Mouse (Mus musculus): Measurements from ENCODE around the gene Lmtk3. TPM values are rescaled to one million over a fixed set of nuclear protein-coding genes. Genes with fewer than 3 reads are reported as not detected.
A peak's percentile ranks its signal among the peaks of the same experiment; 100 is the strongest.

Lmtk3 gene
- total RNA-seq (2021), result 100 to 1,000 TPM; 229 to 237 TPM
- long read RNA-seq, experiment 1, partial matches to known transcripts, result 5 of 7 reads
- long read RNA-seq, experiment 1, other reads (novel, unspliced or antisense), result 2 of 7 reads
- long read RNA-seq, experiment 2, partial matches to known transcripts, result 4 of 6 reads
- long read RNA-seq, experiment 2, other reads (novel, unspliced or antisense), result 2 of 6 reads

GRCm38 (mm10) chr7:45783511-45784091 is at the start of gene Lmtk3:
Lmtk3 (plus strand) TSS chr7:45783738.
- DNase-seq (ENCODE audit: low spot score in 2 of 2), result peak; percentile 74 to 87

DNA sequence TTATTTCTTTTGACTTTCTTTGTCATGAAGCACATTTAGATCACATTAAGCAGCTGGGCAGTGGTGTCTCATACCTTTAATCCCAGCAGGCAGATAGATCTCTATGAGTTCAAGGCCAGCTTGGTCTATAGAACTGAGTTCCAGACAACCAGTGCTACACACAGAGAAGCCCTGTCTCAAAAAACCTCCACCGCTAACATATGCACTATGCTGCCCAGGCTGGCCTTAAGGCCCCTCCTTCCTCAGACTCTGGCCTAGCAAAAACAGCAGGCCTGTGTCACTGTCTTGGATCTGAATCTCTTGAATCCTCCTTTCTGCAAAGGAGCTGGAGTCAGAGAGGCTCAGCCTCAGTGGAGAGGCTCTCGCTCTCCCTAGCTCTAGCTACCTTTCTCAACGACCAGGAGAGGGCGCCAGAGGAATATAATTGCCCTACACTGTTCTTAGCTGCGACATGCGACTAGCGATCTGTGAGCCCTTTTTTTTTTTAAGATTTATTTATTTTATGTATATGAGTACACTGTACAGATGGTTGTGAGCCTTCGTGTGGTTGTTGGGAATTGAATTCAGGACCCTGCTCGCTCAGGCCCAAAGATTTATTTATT is 44.3 kb upstream of the Lmtk3 start:
- DNase-seq (ENCODE audit: low spot score in 2 of 2), result peak; percentile 90 to 93

DNA sequence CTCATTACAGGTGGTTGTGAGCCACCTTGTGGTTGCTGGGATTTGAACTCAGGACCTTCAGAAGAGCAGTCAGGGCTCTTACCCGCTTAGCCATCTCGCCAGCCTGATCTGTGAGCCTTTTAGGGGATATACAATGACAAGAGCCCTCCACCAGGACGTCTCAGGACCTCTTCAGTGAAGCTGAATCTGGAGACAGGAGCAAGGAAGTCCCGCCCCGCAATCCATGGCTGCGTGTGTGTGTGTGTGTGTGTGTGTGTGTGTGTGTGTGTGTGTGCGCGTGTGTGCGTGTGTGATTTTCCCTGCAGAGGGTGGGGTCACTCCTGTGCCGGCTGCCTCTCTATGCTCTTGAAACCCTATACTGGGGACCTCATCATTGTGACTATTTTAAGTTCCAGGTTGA is 43.7 kb upstream of the Lmtk3 start:
- DNase-seq (ENCODE audit: low spot score in 2 of 2), result no peak

GRCm38 (mm10) chr7:45741308-45741707 is 42.2 kb upstream of the Lmtk3 start:
- DNase-seq (ENCODE audit: low spot score in 2 of 2), result peak in 1 of 2 experiments; percentile 20

GRCm38 (mm10) chr7:45741777-45742176 is 41.8 kb upstream of the Lmtk3 start:
- DNase-seq (ENCODE audit: low spot score in 2 of 2), result peak in 1 of 2 experiments; percentile 34

DNA sequence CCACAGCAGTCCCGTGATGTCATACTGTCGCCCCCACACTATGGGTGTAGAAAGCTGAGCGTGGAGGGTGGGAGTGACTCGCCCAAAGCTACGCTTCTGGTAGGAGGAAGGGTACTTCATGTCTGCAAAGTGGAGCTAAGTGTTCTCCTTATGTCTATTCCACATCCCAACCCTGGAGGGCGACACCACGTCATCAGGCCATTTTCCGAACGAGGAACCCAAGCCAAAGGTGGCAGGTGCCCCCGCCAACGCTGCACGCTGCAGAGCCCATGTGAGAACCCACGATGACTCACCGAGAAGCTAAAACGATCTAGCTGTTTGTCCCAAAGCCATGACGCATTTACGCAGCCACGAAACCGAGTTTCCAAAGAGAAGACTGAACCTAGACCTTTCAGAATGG is 41.2 kb upstream of the Lmtk3 start:
- DNase-seq (ENCODE audit: low spot score in 2 of 2), result peak; percentile 86 to 87

GRCm38 (mm10) chr7:45744387-45744786 is 39.2 kb upstream of the Lmtk3 start:
- peak; percentile 70 to 82 for DNase-seq (ENCODE audit: low spot score in 2 of 2)

- DNase-seq (ENCODE audit: low spot score in 2 of 2), result no peak
Measured at GRCm38 (mm10) chr7:45746518-45746917, 37.0 kb upstream of the Lmtk3 start.

- no peak for DNase-seq (ENCODE audit: low spot score in 2 of 2)
Measured at GRCm38 (mm10) chr7:45747450-45747849, 36.1 kb upstream of the Lmtk3 start.

DNA sequence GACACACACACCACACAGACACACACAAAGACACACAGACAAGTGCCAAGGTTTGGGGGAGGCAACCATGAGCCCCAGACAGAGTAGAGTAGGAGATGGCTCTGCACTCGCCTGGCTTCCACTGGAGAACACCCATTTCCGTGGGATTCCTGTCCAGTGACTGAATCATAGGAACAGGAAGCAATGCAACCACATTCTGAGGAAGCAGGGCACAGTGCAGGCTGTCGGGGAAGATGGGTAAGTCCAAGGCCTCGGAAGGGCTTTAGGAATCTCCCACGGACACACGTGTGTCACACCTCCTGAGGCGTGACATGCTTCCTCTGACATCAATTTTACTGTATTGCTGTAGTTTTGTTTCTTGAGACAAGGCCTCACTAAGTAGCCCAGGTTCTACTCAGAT is 35.4 kb upstream of the Lmtk3 start:
- DNase-seq (ENCODE audit: low spot score in 2 of 2), result no peak

DNA sequence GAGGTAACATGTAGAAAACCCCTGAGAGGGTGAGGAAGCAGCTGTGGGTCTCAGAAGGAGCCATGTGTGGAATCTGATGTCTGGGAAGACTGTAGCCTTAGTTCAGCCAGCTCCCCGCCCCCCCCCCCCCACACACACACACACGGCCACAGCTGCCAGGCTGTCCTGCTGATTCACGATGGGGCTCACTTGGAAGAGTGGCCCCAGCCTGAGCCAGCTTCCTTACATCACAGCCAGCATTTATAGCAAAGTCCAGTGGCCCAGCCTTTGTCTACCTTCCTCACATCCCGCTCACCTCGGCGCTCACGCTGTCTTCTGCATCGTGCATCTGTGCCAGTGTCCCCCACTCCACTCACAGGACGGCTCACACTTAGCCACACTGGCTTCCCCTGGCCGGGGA is 34.1 kb upstream of the Lmtk3 start:
- DNase-seq (ENCODE audit: low spot score in 2 of 2), result no peak

DNA sequence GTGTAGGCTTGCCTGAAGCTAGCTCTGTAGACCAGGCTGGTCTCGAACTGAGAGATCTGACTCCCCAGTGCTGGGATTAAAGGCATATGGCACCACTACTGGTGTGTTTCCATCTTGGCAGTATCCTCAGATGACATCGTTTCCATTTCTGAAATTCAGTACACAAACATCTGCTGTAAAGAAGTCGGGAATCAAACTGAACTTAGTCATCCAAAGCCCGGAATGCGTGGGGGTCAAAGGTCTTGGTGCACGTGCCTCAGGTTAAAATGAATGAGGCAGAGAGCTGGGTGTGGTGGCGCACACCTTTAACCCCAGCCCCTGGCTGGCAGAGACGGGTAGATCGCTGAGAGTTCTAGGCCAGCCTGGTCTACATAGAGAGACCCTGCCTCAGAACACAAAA is 33.4 kb upstream of the Lmtk3 start:
- DNase-seq (ENCODE audit: low spot score in 2 of 2), result no peak

GRCm38 (mm10) chr7:45755703-45756102 is 27.8 kb upstream of the Lmtk3 start:
- DNase-seq (ENCODE audit: low spot score in 2 of 2), result no peak

- DNase-seq (ENCODE audit: low spot score in 2 of 2), result no peak
Measured at GRCm38 (mm10) chr7:45759400-45759799, 24.1 kb upstream of the Lmtk3 start.

DNA sequence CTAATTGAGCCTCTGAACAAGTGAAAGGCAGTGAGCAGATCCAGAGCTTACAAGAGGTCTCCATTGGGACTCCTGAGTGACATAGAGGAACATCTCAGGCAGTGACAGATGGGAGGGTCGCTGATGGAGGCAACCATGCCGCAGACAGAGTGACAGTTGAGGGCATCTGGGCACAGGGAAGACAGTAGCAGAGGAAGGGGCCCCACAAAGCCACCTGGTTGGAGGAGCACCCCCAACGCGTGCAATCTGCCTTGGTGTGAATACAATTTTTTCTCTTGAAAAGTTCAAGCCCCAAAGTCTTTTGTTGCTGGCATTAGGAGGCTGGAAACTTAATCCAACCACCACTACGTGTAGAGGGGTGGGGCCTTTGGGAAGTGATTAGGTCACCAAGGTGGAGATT is 23.4 kb upstream of the Lmtk3 start:
- DNase-seq (ENCODE audit: low spot score in 2 of 2), result no peak

DNA sequence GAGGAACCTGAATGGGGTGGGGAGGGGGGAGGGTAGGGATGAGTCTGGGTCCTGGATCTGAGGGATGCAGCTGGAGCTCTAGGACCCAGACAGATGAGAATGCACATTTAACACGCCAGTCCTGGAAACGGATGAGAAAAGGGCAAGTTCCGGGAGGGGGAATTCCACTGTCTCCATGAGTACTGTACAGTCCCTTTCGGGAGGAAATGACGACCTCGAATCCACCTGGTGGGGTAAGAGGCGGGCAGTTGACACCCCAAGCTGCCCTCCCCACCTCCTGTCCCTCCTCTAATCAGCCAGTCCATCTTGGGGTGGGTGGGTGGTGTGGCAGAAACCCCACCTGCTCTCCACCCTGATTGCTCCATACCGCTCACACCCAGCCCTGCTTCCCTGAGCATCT is 17.5 kb upstream of the Lmtk3 start:
- no peak for DNase-seq (ENCODE audit: low spot score in 2 of 2)

DNA sequence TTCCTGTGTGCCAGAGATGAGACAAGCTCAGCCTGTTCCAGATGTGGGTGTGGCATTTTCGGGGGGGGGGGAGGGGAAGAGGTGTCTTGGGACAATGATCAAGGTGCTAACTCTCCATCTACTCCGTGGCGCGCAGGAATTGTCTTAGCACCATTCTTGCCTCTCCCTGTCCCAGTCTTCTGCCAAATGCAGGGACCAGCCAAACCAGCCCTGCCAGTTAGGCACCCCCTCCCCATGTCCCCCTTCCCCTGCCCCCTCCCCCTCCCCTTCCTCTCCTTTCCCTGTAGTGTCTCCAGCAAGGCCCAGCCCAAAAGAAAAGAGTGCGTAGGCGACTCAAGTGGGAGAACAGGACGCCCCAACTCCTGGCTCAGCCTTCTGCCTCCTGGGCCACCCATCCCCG is 16.8 kb upstream of the Lmtk3 start:
- DNase-seq (ENCODE audit: low spot score in 2 of 2), result no peak

DNA sequence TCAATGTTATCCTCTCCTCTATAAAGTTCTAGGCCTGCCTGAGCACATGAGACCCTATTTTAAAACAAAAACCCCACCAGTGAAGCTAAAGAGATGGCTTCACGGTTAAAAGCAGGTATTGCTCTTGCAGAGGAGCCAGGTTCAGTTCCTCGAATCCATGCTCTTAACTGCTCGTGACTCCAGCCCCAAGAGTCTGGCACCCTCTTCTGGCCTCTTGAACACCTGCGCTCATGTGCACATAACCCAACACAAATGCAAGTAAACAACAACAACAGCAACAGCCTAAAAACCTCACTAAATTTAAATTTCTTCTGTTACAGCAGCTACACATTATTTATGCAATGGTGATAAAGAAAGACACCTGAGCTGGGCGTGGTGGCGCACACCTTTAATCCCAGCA is 16.0 kb upstream of the Lmtk3 start:
- no peak for DNase-seq (ENCODE audit: low spot score in 2 of 2)

GRCm38 (mm10) chr7:45770427-45771082 is 13.0 kb upstream of the Lmtk3 start:
- DNase-seq (ENCODE audit: low spot score in 2 of 2), result no peak

GRCm38 (mm10) chr7:45771101-45771500 is 12.4 kb upstream of the Lmtk3 start:
- no peak for DNase-seq (ENCODE audit: low spot score in 2 of 2)

DNA sequence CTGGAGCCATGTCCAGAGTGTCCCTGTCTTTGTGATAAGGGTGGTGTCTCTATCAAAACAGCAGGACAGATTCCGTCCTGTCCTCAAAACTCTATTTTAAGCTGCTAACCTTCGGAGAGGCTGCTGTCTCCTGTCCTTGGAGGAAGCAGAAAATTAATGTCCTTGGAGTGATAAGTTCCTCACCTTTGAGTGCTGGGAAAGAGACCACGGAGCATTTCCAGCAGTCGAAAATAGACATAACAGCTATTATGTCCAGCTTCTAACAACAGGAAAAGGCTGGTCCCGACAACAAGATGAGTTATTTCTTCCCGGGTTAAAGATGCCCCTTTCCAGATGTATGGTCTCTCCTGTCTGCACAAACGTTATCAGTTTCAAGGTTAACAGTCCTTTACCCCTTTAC is 8.3 kb upstream of the Lmtk3 start:
- DNase-seq (ENCODE audit: low spot score in 2 of 2), result no peak

DNA sequence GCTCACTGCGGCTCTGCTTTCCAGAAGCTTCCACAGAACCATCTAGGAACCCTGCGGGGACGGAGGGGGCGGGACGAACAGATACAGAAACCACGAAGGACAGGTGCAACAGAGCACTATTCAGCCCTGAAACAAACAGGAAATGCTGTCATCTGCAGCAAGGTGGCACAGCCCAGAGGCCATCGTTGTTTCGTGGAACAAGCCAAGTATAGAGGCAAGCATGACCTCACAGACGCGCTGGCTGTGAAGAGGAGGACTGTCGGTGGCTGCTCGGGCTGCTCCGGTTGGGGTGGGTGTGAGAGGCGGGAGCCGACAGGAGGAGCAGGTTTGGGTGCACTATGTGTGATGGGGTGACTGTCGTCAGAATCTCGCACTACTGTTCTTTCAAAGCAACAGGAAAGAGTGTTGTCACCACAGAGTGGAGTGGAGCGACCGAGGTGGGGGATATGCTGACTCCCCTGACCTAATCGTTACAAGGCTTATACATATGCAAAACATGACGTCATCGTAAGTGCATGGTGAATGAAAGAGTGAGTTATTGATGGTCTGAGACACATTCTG is 4.4 kb upstream of the Lmtk3 start:
- DNase-seq (ENCODE audit: low spot score in 2 of 2), result no peak
